ENCODE assay signal across 8 mouse cellular contexts in genomic region chr1:165705868-165706348, GRCm38 (mm10). TPM values are rescaled to one million over a fixed set of nuclear protein-coding genes. Genes with fewer than 3 reads are reported as not detected.
A peak's percentile ranks its signal among the peaks of the same experiment; 100 is the strongest.
DNase-seq lines count a peak whose midpoint lies in the region; ATAC-seq and TF ChIP-seq lines count a peak whose summit lies in the region.
"Had no signal": no experiment of that assay in that cellular context is flagged by ENCODE, and none has a peak within 500 bp of the region (broad histone marks: within the 10 kb centered on the region; RNA-seq: fewer than 3 reads in every experiment).

No protein-coding gene starts in this region.

- H3K4me1 ChIP-seq in lung, adult 2 months (ENCODE audit: control insufficient read depth, insufficient read depth, low read length), result peaks cover 27% of the 10 kb centered on the region
- H3K4me1 ChIP-seq in brown adipose tissue, adult 24 weeks (ENCODE audit: control insufficient read depth, insufficient read depth, insufficient read length, low read length), result peaks cover 39% of the 10 kb centered on the region
- peaks cover 41% of the 10 kb centered on the region for H3K4me1 ChIP-seq in intestine, embryonic 16.5 days (ENCODE audit: control insufficient read depth, insufficient read depth, low read length)
- H3K4me1 ChIP-seq in stomach, embryonic 16.5 days (ENCODE audit: control insufficient read depth, insufficient read depth, low read length), result peaks cover 60% of the 10 kb centered on the region

- H3K27ac ChIP-seq in brown adipose tissue, adult 24 weeks (replicated peaks; ENCODE audit: low read depth, low read length), result peak overlapping the region; percentile 95
- H3K27ac ChIP-seq in intestine, embryonic 16.5 days (ENCODE audit: low read length), result no peak overlapping the region
- H3K27ac ChIP-seq in stomach, embryonic 16.5 days (ENCODE audit: low read length), result peak overlapping the region; percentile 17; the same call in 1 of the 2 replicates
- H3K27ac ChIP-seq: embryonic facial prominence, embryonic 12.5 days had no signal

- TF ChIP-seq CTCF in lung, adult 2 months (IDR thresholded peaks at IDR 0.05; ENCODE audit: insufficient read depth, low read length), result no peak

- 48% methylated on average over 7 of the region's 7 CpGs for WGBS in lung, adult 2 months
- 71% methylated on average over 7 of the region's 7 CpGs for WGBS in intestine, embryonic 16.5 days
- WGBS in stomach, embryonic 16.5 days, result 72% methylated on average over 7 of the region's 7 CpGs

- no peak for DNase-seq in lung, adult 2 months
- DNase-seq in lung, postnatal 25 days (ENCODE audit: low spot score), result no peak
- no peak for DNase-seq in frontal cortex, postnatal 10 days (ENCODE audit: low spot score in 2 of 2)
- DNase-seq in ovary, adult 18-20 months (ENCODE audit: low spot score), result no peak

- peak overlapping the region; percentile 27 for H3K4me3 ChIP-seq in lung, adult 2 months (replicated peaks; ENCODE audit: extremely low read depth, low read depth, low read length)
- peak overlapping the region; percentile 97 for H3K4me3 ChIP-seq in brown adipose tissue, adult 24 weeks (ENCODE audit: insufficient read depth, low read depth, low read length)
- peak overlapping the region; percentile 75 for H3K4me3 ChIP-seq in intestine, embryonic 16.5 days (ENCODE audit: low read length)
- H3K4me3 ChIP-seq in stomach, embryonic 16.5 days (replicated peaks; ENCODE audit: low read length), result peak overlapping the region; percentile 74

- TF ChIP-seq POLR2A in lung, adult 2 months (IDR thresholded peaks at IDR 0.05; ENCODE audit: borderline replicate concordance, extremely low read depth, low read depth, low read length), result peak; percentile 40; the same call in 1 of the 2 replicates

- H3K4me2 ChIP-seq in intestine, embryonic 16.5 days (ENCODE audit: low read depth, low read length), result peak overlapping the region; percentile 87
- peak overlapping the region; percentile 78 for H3K4me2 ChIP-seq in stomach, embryonic 16.5 days (ENCODE audit: low read depth, low read length)

- peak overlapping the region; percentile 84 for H3K9ac ChIP-seq in intestine, embryonic 16.5 days (ENCODE audit: low read depth, low read length)
- peak overlapping the region; percentile 84; the same call in 1 of the 2 replicates for H3K9ac ChIP-seq in stomach, embryonic 16.5 days (ENCODE audit: low read length)
- H3K9ac ChIP-seq: embryonic facial prominence, embryonic 12.5 days had no signal

- no peak for ATAC-seq in intestine, embryonic 16.5 days
- no peak for ATAC-seq in stomach, embryonic 16.5 days (ENCODE audit: insufficient read depth, low FRiP score)

- H3K27me3 ChIP-seq in intestine, embryonic 16.5 days (replicated peaks; ENCODE audit: control insufficient read depth, insufficient read depth, low read length), result no peaks in the 10 kb centered on the region
- H3K27me3 ChIP-seq in stomach, embryonic 16.5 days (ENCODE audit: control insufficient read depth, insufficient read depth, low read length), result no peaks in the 10 kb centered on the region

- H3K9me3 ChIP-seq in intestine, embryonic 16.5 days (ENCODE audit: control insufficient read depth, low read length), result no peaks in the 10 kb centered on the region
- no peaks in the 10 kb centered on the region for H3K9me3 ChIP-seq in stomach, embryonic 16.5 days (replicated peaks; ENCODE audit: control insufficient read depth, low read length)
- H3K9me3 ChIP-seq: embryonic facial prominence, embryonic 12.5 days had no signal

- no peaks in the 10 kb centered on the region for H3K36me3 ChIP-seq in intestine, embryonic 16.5 days (ENCODE audit: control insufficient read depth, insufficient read depth, low read length)
- no peaks in the 10 kb centered on the region for H3K36me3 ChIP-seq in stomach, embryonic 16.5 days (ENCODE audit: control insufficient read depth, insufficient read depth, low read length)
- H3K36me3 ChIP-seq: embryonic facial prominence, embryonic 12.5 days had no signal

RNA-seq across cellular contexts. Expression of gene Rcsd1, which starts 3.6 kb away (rescaled TPM):
- polyA plus RNA-seq in lung, adult 2 months (2012; rRNA removed), result 33.9 and 40.9 TPM in 2 replicates
- polyA plus RNA-seq in brown adipose tissue, adult 24 weeks (2012; ENCODE audit: insufficient read depth, insufficient read length, missing spikeins), result 4.8 and 8.8 TPM in 2 replicates
- polyA plus RNA-seq in intestine, embryonic 16.5 days (2015; fragmentation: Nextera tagmentation; extraction: Ambion mirVana), result 28.7 and 32.4 TPM in 2 replicates
- 42.1 and 44.4 TPM in 2 replicates for polyA plus RNA-seq in stomach, embryonic 16.5 days (2015; fragmentation: Nextera tagmentation; extraction: Ambion mirVana)

RNA-seq across cellular contexts. Expression of gene Creg1, which starts 57.6 kb away (rescaled TPM):
- polyA plus RNA-seq in lung, adult 2 months (2012; rRNA removed), result 91.8 and 94.8 TPM in 2 replicates
- polyA plus RNA-seq in brown adipose tissue, adult 24 weeks (2012; ENCODE audit: insufficient read depth, insufficient read length, missing spikeins), result 82.8 and 109 TPM in 2 replicates
- polyA plus RNA-seq in intestine, embryonic 16.5 days (2015; fragmentation: Nextera tagmentation; extraction: Ambion mirVana), result 122 and 142 TPM in 2 replicates
- 90.4 and 90.6 TPM in 2 replicates for polyA plus RNA-seq in stomach, embryonic 16.5 days (2015; fragmentation: Nextera tagmentation; extraction: Ambion mirVana)

Comparison
In these comparisons a context has a peak if more than half of its experiments do, and no peak if none do; other contexts are left out.
1. H3K4me3 ChIP-seq: peak in every context shown above with its lines; median percentile 97 in brown adipose tissue, adult 24 weeks; 75 in intestine, embryonic 16.5 days; 74 in stomach, embryonic 16.5 days; 27 in lung, adult 2 months.